Comparison of ENCODE assay signal across 11 mouse cellular contexts in the genomic region with DNA sequence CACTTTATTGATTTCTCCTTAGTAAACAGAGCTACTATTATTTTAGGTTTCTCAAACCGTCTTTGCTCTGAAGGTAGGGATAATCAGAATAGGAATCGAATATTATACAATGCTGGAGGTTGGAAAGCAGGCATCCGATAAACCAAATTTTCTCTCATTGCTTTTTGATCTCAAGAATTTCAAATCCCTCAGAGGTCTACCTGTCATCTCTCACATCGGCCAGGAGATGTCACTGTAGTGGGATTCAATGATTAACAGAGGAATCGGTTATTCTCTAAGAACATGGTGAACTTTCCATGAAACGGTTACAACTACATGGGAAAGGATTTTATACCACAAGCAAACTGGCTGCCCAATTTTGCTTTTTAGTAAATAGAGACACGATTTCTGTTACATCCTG.
DNase-seq lines count a peak whose midpoint lies in the region; TF ChIP-seq lines count a peak whose summit lies in the region.
"Had no signal": no experiment of that assay in that cellular context is flagged by ENCODE, and none has a peak within 500 bp of the region (broad histone marks: within the 10 kb centered on the region; RNA-seq: fewer than 3 reads in every experiment).

No protein-coding gene starts in this region.

- no peak overlapping the region for H3K27ac ChIP-seq in layer of hippocampus, adult 2 months
- H3K27ac ChIP-seq: limb, embryonic 13.5 days had no signal

- H3K4me1 ChIP-seq in E14TG2a.4 (replicated peaks; ENCODE audit: low read depth, low read length): no peaks in the 10 kb centered on the region
- H3K4me1 ChIP-seq: limb, embryonic 13.5 days had no signal

- peak; percentile 14 for DNase-seq in gastrocnemius, adult 18-20 months (ENCODE audit: low spot score)
- DNase-seq in gastrocnemius, postnatal 25 days: no peak
- peak in 1 of 2 experiments; percentile 24 for DNase-seq in layer of hippocampus, adult 2 months (ENCODE audit: low spot score in 2 of 2)
- DNase-seq in layer of hippocampus, postnatal 36 days: no peak
- peak; percentile 61 for DNase-seq in brain, adult 2 months (ENCODE audit: low read depth, low spot score)
- DNase-seq in urinary bladder, adult 2 months (ENCODE audit: low spot score): no peak
- DNase-seq: adrenal gland, adult 8-10 months; heart, postnatal 36 days had no signal

- H3K36me3 ChIP-seq in E14TG2a.4 (ENCODE audit: insufficient read depth, low read length): no peaks in the 10 kb centered on the region
- H3K36me3 ChIP-seq: G1E; limb, embryonic 13.5 days had no signal

- H3K4me3 ChIP-seq in layer of hippocampus, adult 2 months: no peak overlapping the region
- H3K4me3 ChIP-seq in E14TG2a.4 (replicated peaks; ENCODE audit: low read length): no peak overlapping the region
- H3K4me3 ChIP-seq: limb, embryonic 13.5 days had no signal

- no peaks in the 10 kb centered on the region for H3K27me3 ChIP-seq in E14TG2a.4 (ENCODE audit: insufficient read depth, low read length)
- H3K27me3 ChIP-seq: limb, embryonic 13.5 days had no signal

- TF ChIP-seq CTCF in layer of hippocampus, adult 2 months (conservative IDR thresholded peaks at IDR 0.05): peak; percentile 85
- TF ChIP-seq CTCF in E14TG2a.4 (conservative IDR thresholded peaks at IDR 0.05; ENCODE audit: low read length): peak; percentile 39

- H3K9me3 ChIP-seq in E14TG2a.4 (ENCODE audit: low read length): no peaks in the 10 kb centered on the region
- H3K9me3 ChIP-seq: G1E; limb, embryonic 13.5 days had no signal

Comparison
In these comparisons a context has a peak if more than half of its experiments do, and no peak if none do; other contexts are left out.
1. DNase-seq: peak in gastrocnemius, adult 18-20 months (single experiment) and brain, adult 2 months (single experiment); none in gastrocnemius, postnatal 25 days (single experiment), layer of hippocampus, postnatal 36 days (0 of 2) and urinary bladder, adult 2 months (single experiment).